Mouse (Mus musculus): ENCODE data around the gene Oasl1.

GRCm38 (mm10) chr5:114976935-114977334 is 53.9 kb downstream of the Oasl1 start:
- TF ChIP-seq CTCF (IDR thresholded peaks at IDR 0.05; ENCODE audit: low read depth, low read length): no peak
- TF ChIP-seq POLR2A (IDR thresholded peaks at IDR 0.05; ENCODE audit: extremely low read depth, insufficient read depth, low read length): no peak

All from liver, adult 2 months (tissue).